Mouse (Mus musculus) forebrain, postnatal 0 days (tissue): ENCODE results near the gene Far1. TPM values are rescaled to one million over a fixed set of nuclear protein-coding genes. Genes with fewer than 3 reads are reported as not detected.

ENCODE experiments used
- ATAC-seq: fragments of 200-750 bp; cut with Nextera tagmentation; 2 replicates; pipeline ENCODE4 v1.8.0; 2017; ENCODE audit warnings: mild to moderate bottlenecking, moderate library complexity
- DNase-seq: peaks from one replicate; pipeline ENCODE4 v3.0.0-alpha.2; 2015
- H3K27ac ChIP-seq: fragments of 300-500 bp; sonication (generic); 2 replicates; pipeline ENCODE4 v1.5.1; 2014; ENCODE audit warnings: low read depth, mild to moderate bottlenecking, antibody characterized with exemption, low read length, moderate library complexity, mixed read lengths
- H3K27me3 ChIP-seq: fragments of 300-500 bp; sonication (generic); 2 replicates; pipeline ENCODE4 v1.6.1; 2014; ENCODE audit warnings: mild to moderate bottlenecking, low read length, mixed read lengths; ENCODE audit not compliant: insufficient read depth
- H3K36me3 ChIP-seq: fragments of 300-500 bp; sonication (generic); 2 replicates; pipeline ENCODE4 v1.6.1; 2014; ENCODE audit warnings: mild to moderate bottlenecking, moderate library complexity; ENCODE audit not compliant: insufficient read depth
- H3K4me1 ChIP-seq: fragments of 300-500 bp; sonication (generic); 2 replicates; pipeline ENCODE4 v1.6.1; 2014; ENCODE audit warnings: antibody characterized with exemption; ENCODE audit not compliant: insufficient read depth
- H3K4me2 ChIP-seq: fragments of 300-500 bp; sonication (generic); 2 replicates; pipeline ENCODE4 v1.6.1; 2014; ENCODE audit warnings: low read depth, mild to moderate bottlenecking, moderate library complexity
- H3K4me3 ChIP-seq: fragments of 300-500 bp; sonication (generic); 2 replicates; pipeline ENCODE4 v1.5.1; 2014; ENCODE audit warnings: low read depth, low read length, mixed read lengths
- H3K9ac ChIP-seq: fragments of 300-500 bp; sonication (generic); 2 replicates; pipeline ENCODE4 v1.6.1; 2014; ENCODE audit warnings: mild to moderate bottlenecking
- H3K9me3 ChIP-seq: fragments of 300-500 bp; sonication (generic); 2 replicates; pipeline ENCODE4 v1.6.1; 2016; ENCODE audit warnings: low read length
- CTCF ChIP-seq: sonication (generic); IDR thresholded peaks from 2 replicates; pipeline ENCODE4 v1.5.1; 2016; ENCODE audit warnings: antibody characterized with exemption, control low read depth, low read depth
- WGBS: fragments of 180-500 bp; shearing (Covaris S2); extraction: QIAGEN DNeasy Blood & Tissue Kit; methylation state at CpG from one replicate; pipeline ENCODE4 v1.1.7; 2014; 5-methylcytosine and 5-hydroxymethylcytosine counted together
- polyA plus RNA-seq: library from polyadenylated mRNA; unstranded; fragments of >200 nt; fragmentation: Nextera tagmentation; extraction: Ambion mirVana; gene quantifications from 2 replicates; pipeline ENCODE4 v1.2.1, GENCODE M21; 2015
- total RNA-seq: library from RNA; depleted of rRNA; stranded (reverse); fragments of >200 nt; gene quantifications from 2 replicates; pipeline ENCODE4 v1.2.3, GENCODE M21; 2014

Gene Far1
- total and polyA plus RNA-seq, 2 experiments from 2014 or later: 45.4 to 92.3 TPM

GRCm38 (mm10) chr7:113515831-113516230, 2.2 kb downstream of the Far1 start:
- TF ChIP-seq CTCF: no peak
- Histone ChIP-seq H3K27me3 (no peaks in the 10 kb centered on the region), H3K36me3 (no peaks in the 10 kb centered on the region), H3K4me3 (no peak overlapping the region), H3K9me3 (no peaks in the 10 kb centered on the region), H3K4me1 (peaks cover 13% of the 10 kb centered on the region; the same call in 1 of the 2 replicates), H3K4me2 (no peak overlapping the region), H3K9ac (no peak overlapping the region), H3K27ac (no peak overlapping the region)
- WGBS: 88% methylated on average over 4 of the region's 4 CpGs
- ATAC-seq: no peak
- DNase-seq: no peak

- no peaks in the 10 kb centered on the region for H3K9me3 ChIP-seq
- TF ChIP-seq CTCF: no peak
- no peak overlapping the region for H3K4me3 ChIP-seq
- no peaks in the 10 kb centered on the region for H3K36me3 ChIP-seq
- no peak overlapping the region for H3K27ac ChIP-seq
- no peak for ATAC-seq
- 69% methylated on average over 3 of the region's 3 CpGs for WGBS
- H3K4me2 ChIP-seq: no peak overlapping the region
- peaks cover 13% of the 10 kb centered on the region; the same call in 1 of the 2 replicates for H3K4me1 ChIP-seq
- DNase-seq: no peak
- H3K9ac ChIP-seq: no peak overlapping the region
- no peaks in the 10 kb centered on the region for H3K27me3 ChIP-seq
Observed at GRCm38 (mm10) chr7:113518419-113518818, 4.8 kb downstream of the Far1 start.

GRCm38 (mm10) chr7:113518961-113519360, 5.3 kb downstream of the Far1 start:
- Histone ChIP-seq H3K9me3 (no peaks in the 10 kb centered on the region), H3K27me3 (no peaks in the 10 kb centered on the region), H3K9ac (no peak overlapping the region), H3K4me2 (no peak overlapping the region), H3K4me3 (no peak overlapping the region), H3K4me1 (peaks cover 13% of the 10 kb centered on the region; the same call in 1 of the 2 replicates), H3K27ac (no peak overlapping the region), H3K36me3 (no peaks in the 10 kb centered on the region)
- WGBS: 88% methylated on average over 2 of the region's 2 CpGs
- DNase-seq (no peak), ATAC-seq (no peak)
- TF ChIP-seq CTCF: no peak

- TF ChIP-seq CTCF: no peak
- no peak for DNase-seq
- WGBS: 33% methylated on average over 1 of the region's 1 CpGs
- Histone ChIP-seq H3K9me3 (no peaks in the 10 kb centered on the region), H3K27ac (no peak overlapping the region), H3K27me3 (no peaks in the 10 kb centered on the region), H3K4me2 (no peak overlapping the region), H3K9ac (no peak overlapping the region), H3K36me3 (peaks cover 16% of the 10 kb centered on the region; the same call in 1 of the 2 replicates), H3K4me3 (no peak overlapping the region), H3K4me1 (no peaks in the 10 kb centered on the region)
- no peak for ATAC-seq
Observed at GRCm38 (mm10) chr7:113543158-113543557, 29.5 kb downstream of the Far1 start.

- H3K4me1 ChIP-seq: no peaks in the 10 kb centered on the region
- no peak overlapping the region for H3K4me2 ChIP-seq
- H3K27ac ChIP-seq: no peak overlapping the region
- no peak overlapping the region for H3K9ac ChIP-seq
- ATAC-seq: no peak
- H3K27me3 ChIP-seq: no peaks in the 10 kb centered on the region
- no peak overlapping the region for H3K4me3 ChIP-seq
- no peak for TF ChIP-seq CTCF
- H3K36me3 ChIP-seq: peaks cover 18% of the 10 kb centered on the region
- H3K9me3 ChIP-seq: no peaks in the 10 kb centered on the region
- no peak for DNase-seq
Observed at GRCm38 (mm10) chr7:113551742-113552463, 38.3 kb downstream of the Far1 start.

- DNase-seq (no peak), ATAC-seq (no peak)
- Histone ChIP-seq H3K4me2 (no peak overlapping the region), H3K9ac (no peak overlapping the region), H3K27ac (no peak overlapping the region), H3K4me1 (no peaks in the 10 kb centered on the region), H3K36me3 (peaks cover 18% of the 10 kb centered on the region), H3K4me3 (no peak overlapping the region), H3K9me3 (no peaks in the 10 kb centered on the region), H3K27me3 (no peaks in the 10 kb centered on the region)
- no peak for TF ChIP-seq CTCF
- 90% methylated on average over 2 of the region's 2 CpGs for WGBS
Observed at GRCm38 (mm10) chr7:113552508-113552907, 38.9 kb downstream of the Far1 start.

GRCm38 (mm10) chr7:113556138-113556537, 42.5 kb downstream of the Far1 start:
- 90% methylated on average over 1 of the region's 1 CpGs for WGBS
- no peak overlapping the region for H3K4me3 ChIP-seq
- no peak for TF ChIP-seq CTCF
- H3K9ac ChIP-seq: no peak overlapping the region
- H3K27me3 ChIP-seq: no peaks in the 10 kb centered on the region
- no peak for DNase-seq
- H3K4me2 ChIP-seq: no peak overlapping the region
- no peak overlapping the region for H3K27ac ChIP-seq
- peaks cover 18% of the 10 kb centered on the region for H3K36me3 ChIP-seq
- no peak for ATAC-seq
- no peaks in the 10 kb centered on the region for H3K4me1 ChIP-seq
- no peaks in the 10 kb centered on the region for H3K9me3 ChIP-seq
